Mouse (Mus musculus) MEL-GATA-1-ER (cell line): ENCODE results near the gene Ifi203.
"Not testable (repeated sequence)": the region's sequence is repeated elsewhere in the genome, so short reads cannot be mapped to it uniquely, and the experiment has no call there.

Experiments
- DNase-seq: peaks from one replicate; pipeline ENCODE4 v3.0.0-alpha.2; 2012; ENCODE audit warnings: low read depth; ENCODE audit errors: extremely low read depth

Ifi203 gene

GRCm38 (mm10) chr1:173941924-173942779, at the start of gene Ifi203, which contains the start of gene Mndal:
TSS of gene Ifi203 (minus strand) at chr1:173942672.
TSS of gene Mndal (minus strand) at chr1:173942491.
- DNase-seq = not testable (repeated sequence)

- DNase-seq = not testable (repeated sequence)
Measured at GRCm38 (mm10) chr1:173982694-173983305, 40.3 kb upstream of the Ifi203 start, which contains the start of gene Ifi202b. TSS of gene Ifi202b (minus strand) at chr1:173982744.

- not testable (repeated sequence) for DNase-seq
Measured at GRCm38 (mm10) chr1:173981038-173981437, 38.6 kb upstream of the Ifi203 start.

- peak; percentile 91 for DNase-seq
Measured at GRCm38 (mm10) chr1:173977622-173978021, 35.1 kb upstream of the Ifi203 start.

GRCm38 (mm10) chr1:173973111-173973510, 30.6 kb upstream of the Ifi203 start:
- DNase-seq = no peak

GRCm38 (mm10) chr1:173961491-173961890, 19.0 kb upstream of the Ifi203 start:
- not testable (repeated sequence) for DNase-seq

- not testable (repeated sequence) for DNase-seq
Measured at GRCm38 (mm10) chr1:173959998-173960397, 17.5 kb upstream of the Ifi203 start.

GRCm38 (mm10) chr1:173955839-173956527, 13.5 kb upstream of the Ifi203 start:
- DNase-seq = not testable (repeated sequence)

- DNase-seq = no peak
Measured at GRCm38 (mm10) chr1:173955071-173955796, 12.8 kb upstream of the Ifi203 start.

- DNase-seq = no peak
Measured at GRCm38 (mm10) chr1:173953563-173953962, 11.1 kb upstream of the Ifi203 start.

GRCm38 (mm10) chr1:173949044-173949443, 6.6 kb upstream of the Ifi203 start:
- DNase-seq = peak; percentile 53

- not testable (repeated sequence) for DNase-seq
Measured at GRCm38 (mm10) chr1:173942780-173943066, 251 bp upstream of the Ifi203 start.

GRCm38 (mm10) chr1:173941522-173941921, 950 bp downstream of the Ifi203 start:
- not testable (repeated sequence) for DNase-seq

- DNase-seq = not testable (repeated sequence)
Measured at GRCm38 (mm10) chr1:173919279-173919678, 23.2 kb downstream of the Ifi203 start.

GRCm38 (mm10) chr1:173914559-173914958, 27.9 kb downstream of the Ifi203 start:
- DNase-seq = no peak

- DNase-seq = not testable (repeated sequence)
Measured at GRCm38 (mm10) chr1:173913256-173913791, 29.1 kb downstream of the Ifi203 start.

- not testable (repeated sequence) for DNase-seq
Measured at GRCm38 (mm10) chr1:173912548-173913255, 29.8 kb downstream of the Ifi203 start, which contains the start of gene Ifi211. TSS of gene Ifi211 (minus strand) at chr1:173913046.

GRCm38 (mm10) chr1:173911808-173912464, 30.5 kb downstream of the Ifi203 start:
- no peak for DNase-seq

- DNase-seq = not testable (repeated sequence)
Measured at GRCm38 (mm10) chr1:173908390-173908789, 34.1 kb downstream of the Ifi203 start.

- not testable (repeated sequence) for DNase-seq
Measured at GRCm38 (mm10) chr1:173905885-173906284, 36.6 kb downstream of the Ifi203 start.
